Mouse (Mus musculus) small intestine, adult 2 months (tissue): ENCODE measurements around the gene Slc33a1.

Experiments
- CTCF ChIP-seq: fragments of 200-500 bp; IDR thresholded peaks from 2 replicates; pipeline ENCODE4 v1.5.1; 2012; ENCODE audit warnings: low read depth, mild to moderate bottlenecking, control low read depth, inconsistent platforms, low read length, moderate library complexity, mixed read lengths; ENCODE audit not compliant: insufficient replicate concordance, insufficient read length; ENCODE audit errors: extremely low read depth
- POLR2A ChIP-seq: fragments of 200-500 bp; IDR thresholded peaks from 2 replicates; pipeline ENCODE4 v1.6.1; 2012; ENCODE audit warnings: low read depth, mild to moderate bottlenecking, control low read depth, inconsistent platforms, low read length, moderate library complexity

- TF ChIP-seq POLR2A (no peak), CTCF (no peak)
Measured at GRCm38 (mm10) chr3:63900021-63900571, 64.5 kb downstream of the Slc33a1 start.
